Mouse (Mus musculus) midbrain, embryonic 16.5 days (tissue): ENCODE data around the gene Man1c1. TPM values are rescaled to one million over a fixed set of nuclear protein-coding genes. Genes with fewer than 3 reads are reported as not detected.

Experiments
- ATAC-seq: fragments of 200-750 bp; cut with Nextera tagmentation; 2 replicates; pipeline ENCODE4 v1.8.0; 2017; ENCODE audit warnings: moderate TSS enrichment
- H3K27ac ChIP-seq: fragments of 300-500 bp; sonication (generic); 2 replicates; pipeline ENCODE4 v1.5.1; 2014; ENCODE audit warnings: mild to moderate bottlenecking, low read length, mixed read lengths
- H3K27me3 ChIP-seq: fragments of 300-500 bp; sonication (generic); 2 replicates; pipeline ENCODE4 v1.6.1; 2014; ENCODE audit warnings: low read depth, low read length, mixed read lengths; ENCODE audit not compliant: control insufficient read depth, insufficient read depth
- H3K36me3 ChIP-seq: fragments of 300-500 bp; sonication (generic); 2 replicates; pipeline ENCODE4 v1.6.1; 2014; ENCODE audit warnings: mild to moderate bottlenecking, low read length, moderate library complexity, mixed read lengths; ENCODE audit not compliant: control insufficient read depth, insufficient read depth
- H3K4me1 ChIP-seq: fragments of 300-500 bp; sonication (generic); 2 replicates; pipeline ENCODE4 v1.6.1; 2014; ENCODE audit warnings: mild to moderate bottlenecking, low read length, mixed read lengths; ENCODE audit not compliant: control insufficient read depth, insufficient read depth
- H3K4me2 ChIP-seq: fragments of 300-500 bp; sonication (generic); 2 replicates; pipeline ENCODE4 v1.6.1; 2014; ENCODE audit warnings: mild to moderate bottlenecking, low read length, mixed read lengths
- H3K4me3 ChIP-seq: fragments of 300-500 bp; sonication (generic); 2 replicates; pipeline ENCODE4 v1.5.1; 2014; ENCODE audit warnings: low read depth, mild to moderate bottlenecking, low read length, moderate library complexity, mixed read lengths
- H3K9ac ChIP-seq: fragments of 300-500 bp; sonication (generic); 2 replicates; pipeline ENCODE4 v1.6.1; 2014; ENCODE audit warnings: low read depth, low read length, mixed read lengths
- H3K9me3 ChIP-seq: fragments of 300-500 bp; sonication (generic); replicated peaks from 2 replicates; pipeline ENCODE4 v1.6.1; 2014; ENCODE audit warnings: mild to moderate bottlenecking, low read length, mixed read lengths; ENCODE audit not compliant: control insufficient read depth, poor library complexity, severe bottlenecking
- WGBS: fragments of 180-500 bp; shearing (Covaris S2); extraction: QIAGEN DNeasy Blood & Tissue Kit; methylation state at CpG from one replicate; pipeline ENCODE4 v1.1.7; 2014; 5-methylcytosine and 5-hydroxymethylcytosine counted together
- polyA plus RNA-seq: library from polyadenylated mRNA; unstranded; fragments of >200 nt; fragmentation: Nextera tagmentation; extraction: Ambion mirVana; gene quantifications from 2 replicates; pipeline ENCODE4 v1.2.1, GENCODE M21; 2015

Gene Man1c1
- polyA plus RNA-seq, 1 experiment from 2014 or later, result 2.9 TPM

- no peak overlapping the region for H3K4me2 ChIP-seq
- H3K9ac ChIP-seq, result no peak overlapping the region
- no peaks in the 10 kb centered on the region for H3K36me3 ChIP-seq
- H3K4me1 ChIP-seq, result peaks cover 15% of the 10 kb centered on the region
- H3K27me3 ChIP-seq, result no peaks in the 10 kb centered on the region
- H3K27ac ChIP-seq, result no peak overlapping the region
- ATAC-seq, result no peak
- 87% methylated on average over 3 of the region's 3 CpGs for WGBS
- no peaks in the 10 kb centered on the region for H3K9me3 ChIP-seq
- no peak overlapping the region for H3K4me3 ChIP-seq
These were observed 93.5 kb downstream of the Man1c1 start for GRCm38 (mm10) chr4:134610616-134611015.

GRCm38 (mm10) chr4:134607679-134608078, 96.4 kb downstream of the Man1c1 start:
- Histone ChIP-seq H3K4me1 (peaks cover 11% of the 10 kb centered on the region), H3K27ac (no peak overlapping the region), H3K4me2 (no peak overlapping the region), H3K27me3 (no peaks in the 10 kb centered on the region), H3K9me3 (no peaks in the 10 kb centered on the region), H3K4me3 (no peak overlapping the region), H3K9ac (no peak overlapping the region), H3K36me3 (no peaks in the 10 kb centered on the region)
- WGBS, result 92% methylated on average over 5 of the region's 5 CpGs
- ATAC-seq, result no peak

GRCm38 (mm10) chr4:134606054-134606453, 98.0 kb downstream of the Man1c1 start:
- WGBS, result 29% methylated on average over 5 of the region's 5 CpGs
- 0 out of 2 replicates have a peak overlapping the region, but pooled peaks have one; percentile 7 for H3K27ac ChIP-seq
- H3K4me3 ChIP-seq, result no peak overlapping the region
- H3K9me3 ChIP-seq, result no peaks in the 10 kb centered on the region
- no peaks in the 10 kb centered on the region for H3K27me3 ChIP-seq
- H3K9ac ChIP-seq, result no peak overlapping the region; the same call in 1 of the 2 replicates
- no peaks in the 10 kb centered on the region for H3K36me3 ChIP-seq
- 0 out of 2 replicates have a peak, but pooled peaks have one; percentile 18 for ATAC-seq
- peaks cover 11% of the 10 kb centered on the region for H3K4me1 ChIP-seq
- H3K4me2 ChIP-seq, result no peak overlapping the region

GRCm38 (mm10) chr4:134604472-134604871, 99.6 kb downstream of the Man1c1 start:
- H3K4me1 ChIP-seq, result peaks cover 15% of the 10 kb centered on the region
- 32% methylated on average over 4 of the region's 4 CpGs for WGBS
- no peak overlapping the region for H3K27ac ChIP-seq
- H3K9ac ChIP-seq, result no peak overlapping the region
- H3K9me3 ChIP-seq, result no peaks in the 10 kb centered on the region
- no peak for ATAC-seq
- H3K27me3 ChIP-seq, result no peaks in the 10 kb centered on the region
- no peak overlapping the region for H3K4me3 ChIP-seq
- H3K36me3 ChIP-seq, result no peaks in the 10 kb centered on the region
- H3K4me2 ChIP-seq, result no peak overlapping the region

- Histone ChIP-seq H3K4me3 (no peak overlapping the region), H3K9ac (no peak overlapping the region), H3K27me3 (no peaks in the 10 kb centered on the region), H3K4me1 (peaks cover 15% of the 10 kb centered on the region), H3K27ac (no peak overlapping the region), H3K9me3 (no peaks in the 10 kb centered on the region), H3K4me2 (no peak overlapping the region), H3K36me3 (no peaks in the 10 kb centered on the region)
- whole genome bisulfite sequencing, result 77% methylated on average over 5 of the region's 5 CpGs
- ATAC-seq, result no peak
These were observed 100.5 kb downstream of the Man1c1 start for GRCm38 (mm10) chr4:134603553-134603952.

GRCm38 (mm10) chr4:134602610-134603009, 101.5 kb downstream of the Man1c1 start:
- no peak overlapping the region for H3K27ac ChIP-seq
- WGBS, result 71% methylated on average over 3 of the region's 3 CpGs
- no peaks in the 10 kb centered on the region for H3K36me3 ChIP-seq
- no peak overlapping the region for H3K9ac ChIP-seq
- no peaks in the 10 kb centered on the region for H3K9me3 ChIP-seq
- ATAC-seq, result no peak
- no peak overlapping the region for H3K4me3 ChIP-seq
- no peaks in the 10 kb centered on the region for H3K27me3 ChIP-seq
- peaks cover 15% of the 10 kb centered on the region for H3K4me1 ChIP-seq
- no peak overlapping the region for H3K4me2 ChIP-seq

- no peaks in the 10 kb centered on the region for H3K9me3 ChIP-seq
- no peaks in the 10 kb centered on the region for H3K27me3 ChIP-seq
- no peaks in the 10 kb centered on the region for H3K36me3 ChIP-seq
- H3K4me1 ChIP-seq, result peaks cover 15% of the 10 kb centered on the region
- H3K9ac ChIP-seq, result no peak overlapping the region
- H3K4me3 ChIP-seq, result no peak overlapping the region
- no peak for ATAC-seq
- no peak overlapping the region for H3K27ac ChIP-seq
- 77% methylated on average over 7 of the region's 7 CpGs for WGBS
- H3K4me2 ChIP-seq, result no peak overlapping the region
These were observed 102.1 kb downstream of the Man1c1 start for GRCm38 (mm10) chr4:134601981-134602380.

GRCm38 (mm10) chr4:134601404-134601803, 102.7 kb downstream of the Man1c1 start:
- WGBS, result 38% methylated on average over 8 of the region's 8 CpGs
- no peak for ATAC-seq
- peaks cover 12% of the 10 kb centered on the region for H3K4me1 ChIP-seq
- no peaks in the 10 kb centered on the region for H3K9me3 ChIP-seq
- no peak overlapping the region for H3K9ac ChIP-seq
- H3K27ac ChIP-seq, result no peak overlapping the region
- no peak overlapping the region for H3K4me3 ChIP-seq
- H3K27me3 ChIP-seq, result no peaks in the 10 kb centered on the region
- no peaks in the 10 kb centered on the region for H3K36me3 ChIP-seq
- H3K4me2 ChIP-seq, result no peak overlapping the region

- ATAC-seq, result no peak
- no peak overlapping the region for H3K27ac ChIP-seq
- no peak overlapping the region for H3K4me3 ChIP-seq
- peaks cover 6% of the 10 kb centered on the region; the same call in 1 of the 2 replicates for H3K4me1 ChIP-seq
- H3K9ac ChIP-seq, result no peak overlapping the region
- no peak overlapping the region for H3K4me2 ChIP-seq
- no peaks in the 10 kb centered on the region for H3K27me3 ChIP-seq
- 83% methylated on average over 7 of the region's 7 CpGs for WGBS
- H3K9me3 ChIP-seq, result no peaks in the 10 kb centered on the region
- H3K36me3 ChIP-seq, result no peaks in the 10 kb centered on the region
These were observed 103.3 kb downstream of the Man1c1 start for GRCm38 (mm10) chr4:134600777-134601176.
